Mouse (Mus musculus) ovary, postnatal 10 days (tissue): Measurements from ENCODE around the gene Gm10217.

Source experiments
- DNase-seq: peaks from one replicate; pipeline ENCODE4 v3.0.0; 2022; ENCODE audit warnings: low spot score

Gene Gm10217

DNA sequence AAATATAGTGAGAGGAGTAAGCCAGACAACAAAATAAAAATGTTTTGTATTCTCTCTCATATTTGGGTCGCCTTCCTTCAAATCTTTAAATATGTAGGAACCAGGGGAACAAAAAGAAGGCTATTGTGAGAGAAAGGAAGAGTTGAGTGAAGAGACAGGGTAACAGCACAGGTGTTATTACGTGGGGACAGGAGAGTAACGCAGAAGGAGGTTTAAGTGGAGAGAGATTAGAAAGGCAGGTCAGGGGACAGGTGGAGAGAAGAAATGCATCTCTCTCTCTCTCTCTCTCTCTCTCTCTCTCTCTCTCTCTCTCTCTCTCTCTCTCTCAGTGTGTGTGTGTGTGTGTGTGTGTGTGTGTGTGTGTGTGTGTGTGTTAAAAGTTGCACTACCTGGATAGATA is at the start of gene Gm10217:
Gene Gm10217, plus strand, starts transcription at position 301 of the 400 bp plus-strand sequence.
- no peak for DNase-seq

DNA sequence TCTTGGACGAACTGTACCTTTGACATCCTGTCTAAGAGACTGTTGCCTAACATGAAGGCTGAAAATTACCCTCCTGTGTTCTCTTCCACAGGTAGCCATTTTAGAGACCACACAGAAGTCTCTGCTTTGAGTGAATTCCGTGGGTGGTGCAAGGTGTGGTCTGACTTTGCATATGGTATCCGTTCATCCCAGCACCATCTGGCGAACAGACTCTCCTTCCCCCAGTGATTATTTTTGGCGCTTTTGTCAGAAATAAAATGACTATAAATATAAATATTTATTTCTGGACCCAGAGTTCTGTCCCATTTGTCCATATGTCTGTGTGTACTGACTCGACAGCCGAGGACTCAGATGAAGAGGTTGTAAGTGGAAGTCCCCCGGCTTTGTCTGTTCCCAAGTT is 39.3 kb upstream of the Gm10217 start:
- no peak for DNase-seq

DNA sequence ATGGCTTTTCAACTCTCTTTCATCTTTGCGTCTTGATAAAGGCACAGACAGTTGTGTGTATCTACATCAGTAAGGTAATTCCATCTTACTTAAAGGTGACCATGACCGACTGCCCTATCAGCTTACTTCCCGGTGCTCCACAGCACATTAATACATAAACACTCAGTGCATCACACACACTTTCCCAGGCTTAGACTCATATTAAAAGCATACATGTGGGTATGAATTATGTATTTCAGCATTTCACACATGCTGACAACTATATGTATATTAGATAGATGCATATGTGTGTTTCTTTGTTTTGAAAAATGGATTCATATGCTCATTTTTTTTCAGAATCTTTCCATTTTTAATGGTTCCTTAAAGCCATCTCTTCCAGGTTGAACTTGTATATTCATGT is 23.8 kb upstream of the Gm10217 start:
- no peak for DNase-seq

DNA sequence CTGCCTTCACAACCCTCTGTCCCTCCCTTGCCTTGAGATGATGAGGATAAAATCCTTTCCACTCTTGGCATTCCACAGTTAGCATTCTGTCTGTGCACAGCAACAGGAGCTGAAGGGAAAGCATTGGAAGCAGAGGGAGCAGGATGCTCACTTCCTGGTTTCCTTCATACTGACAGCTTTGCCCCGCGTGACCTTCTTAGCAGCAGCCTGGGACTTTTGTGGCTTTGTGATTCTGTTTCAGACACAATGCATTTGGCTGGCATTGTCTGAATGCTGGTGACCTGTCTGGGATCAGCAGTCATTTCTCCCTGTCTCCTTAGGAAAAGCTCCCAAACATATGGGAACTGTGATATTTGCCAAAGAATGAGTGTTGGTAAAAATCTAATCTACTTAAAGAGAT is 4.8 kb upstream of the Gm10217 start:
- DNase-seq: no peak

DNA sequence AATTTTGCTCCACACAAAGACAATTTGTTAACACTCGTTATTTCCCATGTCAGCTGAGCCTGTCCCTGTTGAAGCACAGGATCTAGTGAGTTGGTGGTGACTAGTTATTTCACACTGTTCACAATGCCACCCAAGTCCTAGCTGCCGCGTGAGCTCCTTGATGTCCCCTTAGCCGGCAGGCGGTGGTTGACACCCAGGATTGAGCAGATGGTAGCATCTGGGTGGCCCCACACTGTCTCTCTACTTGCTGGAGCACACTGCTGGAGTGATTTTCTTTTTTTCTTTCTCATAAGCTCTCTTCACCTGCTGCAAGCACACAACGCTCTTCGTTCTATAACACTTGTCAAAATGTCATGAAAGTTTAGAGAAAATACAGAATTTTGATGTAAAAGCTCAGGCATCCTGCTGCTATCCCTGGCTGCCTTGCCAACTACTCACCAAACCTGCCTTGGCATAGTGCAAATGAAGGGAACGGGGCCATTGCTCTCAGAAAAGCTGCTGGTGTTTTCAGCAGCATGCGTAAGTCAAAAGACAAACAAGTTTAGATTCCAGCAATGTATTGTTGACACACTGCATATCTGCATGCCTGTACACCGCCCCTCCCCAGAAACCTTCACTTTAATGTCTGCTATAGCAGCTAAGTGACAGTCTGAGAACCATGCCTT is 3.4 kb upstream of the Gm10217 start:
- DNase-seq: no peak

DNA sequence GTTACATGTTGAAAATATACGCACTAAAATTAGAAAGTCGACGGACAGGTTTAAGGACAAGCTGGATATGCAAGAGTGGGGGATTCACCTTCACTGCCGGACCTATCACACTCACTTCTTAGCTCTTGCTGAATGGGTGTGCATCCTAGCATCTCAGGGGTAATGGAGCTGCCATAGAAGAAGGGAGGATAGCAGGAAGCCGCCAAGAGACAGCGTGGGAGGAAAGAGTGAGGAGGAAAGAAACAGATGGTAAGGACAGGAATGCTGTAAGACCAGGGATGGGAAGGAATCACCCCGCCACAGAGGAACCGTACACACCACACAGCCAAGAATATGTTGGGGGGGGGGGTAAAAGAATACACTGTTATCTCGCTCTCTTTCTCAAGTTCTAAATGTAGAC is 1.1 kb downstream of the Gm10217 start:
- DNase-seq: no peak

DNA sequence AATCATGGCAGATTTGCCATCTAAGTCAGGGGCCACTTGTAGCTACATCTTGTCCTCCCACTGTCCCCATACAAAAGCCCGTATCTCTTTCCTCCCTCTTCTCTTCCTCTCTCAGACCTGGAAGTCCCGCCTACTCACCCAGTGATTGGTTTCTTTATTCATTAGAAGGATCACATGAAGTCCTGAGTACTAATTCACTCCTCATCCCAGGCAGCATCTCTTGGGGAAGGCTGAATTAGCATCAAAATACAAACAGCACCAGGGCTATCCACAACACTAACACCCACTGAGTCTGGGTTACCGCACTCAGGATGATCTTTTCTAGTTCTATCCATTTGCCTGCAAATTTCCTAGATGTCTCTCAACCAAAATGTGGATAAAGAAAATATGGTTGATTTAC is 4.0 kb downstream of the Gm10217 start:
- no peak for DNase-seq

DNA sequence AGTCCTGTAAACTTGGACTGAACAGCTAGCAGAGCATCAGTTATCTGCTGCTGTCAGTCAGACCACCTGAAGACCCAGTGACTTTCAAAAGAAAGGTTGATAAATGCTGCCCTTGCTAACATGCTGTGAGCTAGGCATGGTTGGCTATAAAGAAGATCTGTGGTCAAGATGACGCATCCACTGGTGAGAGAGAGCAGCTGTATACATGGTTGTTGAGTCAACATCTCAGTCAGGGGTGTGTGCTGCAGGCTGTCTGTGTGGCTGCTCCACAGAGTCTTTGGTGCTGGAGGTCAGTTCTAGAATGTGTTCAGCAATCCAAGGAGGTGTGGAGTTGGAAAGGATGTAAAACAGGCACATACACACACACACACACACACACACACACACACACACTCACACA is 12.2 kb downstream of the Gm10217 start:
- no peak for DNase-seq

DNA sequence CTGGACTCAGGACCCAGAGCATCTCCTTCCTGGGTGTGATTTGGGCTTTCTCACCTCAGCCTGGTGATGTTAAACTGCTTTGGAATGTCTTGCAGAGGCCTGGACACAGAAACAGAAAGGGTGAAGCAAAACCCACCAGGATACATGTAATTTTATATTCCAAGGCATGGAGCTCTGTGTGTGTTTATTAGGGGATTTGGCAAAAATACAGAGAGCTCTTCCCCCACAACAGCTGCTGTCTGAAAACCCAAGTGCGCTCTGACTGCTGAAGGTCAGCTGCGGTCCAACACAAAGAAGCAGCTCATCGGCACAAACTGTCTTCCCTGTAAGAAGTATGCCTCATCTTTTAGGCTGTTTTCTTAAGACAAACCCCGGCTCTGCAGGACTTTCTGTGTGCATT is 15.9 kb downstream of the Gm10217 start:
- no peak for DNase-seq

DNA sequence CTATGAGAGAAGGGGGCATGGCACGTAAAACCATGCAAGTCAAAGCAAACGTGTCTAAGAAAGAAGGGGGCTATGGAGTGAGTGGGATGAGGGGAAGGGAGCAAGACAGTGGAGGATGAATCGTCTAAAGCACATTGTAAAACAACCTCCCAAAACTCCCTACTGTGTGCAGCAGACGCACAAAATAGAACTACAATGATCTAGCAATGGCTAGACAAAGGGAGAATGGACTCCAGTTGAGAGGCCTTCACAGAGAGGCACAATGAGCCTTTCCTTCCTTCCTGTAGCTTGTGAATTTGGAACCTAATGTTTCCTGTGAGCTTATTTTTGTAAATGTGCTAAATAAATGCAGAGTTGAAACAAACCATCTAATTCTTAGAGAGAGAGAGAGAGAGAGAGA is 22.7 kb downstream of the Gm10217 start:
- no peak for DNase-seq

DNA sequence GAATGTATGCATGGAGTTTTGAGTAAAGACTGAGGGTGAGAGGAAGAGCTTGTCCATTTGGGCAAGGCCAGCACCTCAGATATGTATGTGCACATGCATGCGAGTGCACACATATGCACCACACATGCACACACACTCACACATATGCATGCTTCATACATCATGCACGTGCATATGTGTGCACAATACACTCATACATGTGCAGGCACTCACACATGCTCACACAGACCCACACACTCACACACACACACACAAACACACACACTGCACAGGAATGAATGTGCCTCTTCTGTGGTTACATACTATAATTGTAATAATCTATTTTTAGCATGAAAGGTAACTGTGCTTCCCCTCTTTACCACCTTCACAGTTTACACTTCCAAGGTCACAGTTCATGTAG is 35.1 kb downstream of the Gm10217 start:
- no peak for DNase-seq

DNA sequence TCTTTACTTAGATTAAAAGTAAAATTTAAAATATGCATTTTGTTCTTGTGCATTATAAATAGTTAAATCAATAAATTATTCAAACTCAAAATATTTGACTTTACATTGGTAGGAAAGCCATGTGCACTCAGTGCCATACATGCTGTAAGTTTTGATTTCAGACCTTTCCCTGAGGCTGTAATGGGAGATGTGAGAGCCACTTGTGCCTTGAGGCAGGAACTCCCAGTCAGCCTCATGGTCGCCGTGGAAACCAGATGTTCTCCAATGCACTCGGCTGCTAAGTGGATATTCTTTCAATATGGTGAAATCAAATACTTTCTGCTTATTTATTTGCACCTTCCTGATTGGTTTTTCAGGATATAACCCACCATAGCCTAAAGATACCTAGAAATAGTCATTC is 35.6 kb downstream of the Gm10217 start:
- no peak for DNase-seq
